Mouse (Mus musculus) small intestine, adult 2 months (tissue): ENCODE data around the gene Usp42.

Source experiments
- CTCF ChIP-seq: fragments of 200-500 bp; IDR thresholded peaks from 2 replicates; pipeline ENCODE4 v1.5.1; 2012; ENCODE audit warnings: low read depth, mild to moderate bottlenecking, control low read depth, inconsistent platforms, low read length, moderate library complexity, mixed read lengths; ENCODE audit not compliant: insufficient replicate concordance, insufficient read length; ENCODE audit errors: extremely low read depth
- POLR2A ChIP-seq: fragments of 200-500 bp; IDR thresholded peaks from 2 replicates; pipeline ENCODE4 v1.6.1; 2012; ENCODE audit warnings: low read depth, mild to moderate bottlenecking, control low read depth, inconsistent platforms, low read length, moderate library complexity

GRCm38 (mm10) chr5:143704875-143705658 is 27.0 kb downstream of the Usp42 start:
- TF ChIP-seq CTCF (no peak), POLR2A (no peak)
